Mouse (Mus musculus): ENCODE data around the gene Cdh13.
A peak's percentile ranks its signal among the peaks of the same experiment; 100 is the strongest.
"Not testable (repeated sequence)": the region's sequence is repeated elsewhere in the genome, so short reads cannot be mapped to it uniquely, and the experiment has no call there.

The Cdh13 gene

DNA sequence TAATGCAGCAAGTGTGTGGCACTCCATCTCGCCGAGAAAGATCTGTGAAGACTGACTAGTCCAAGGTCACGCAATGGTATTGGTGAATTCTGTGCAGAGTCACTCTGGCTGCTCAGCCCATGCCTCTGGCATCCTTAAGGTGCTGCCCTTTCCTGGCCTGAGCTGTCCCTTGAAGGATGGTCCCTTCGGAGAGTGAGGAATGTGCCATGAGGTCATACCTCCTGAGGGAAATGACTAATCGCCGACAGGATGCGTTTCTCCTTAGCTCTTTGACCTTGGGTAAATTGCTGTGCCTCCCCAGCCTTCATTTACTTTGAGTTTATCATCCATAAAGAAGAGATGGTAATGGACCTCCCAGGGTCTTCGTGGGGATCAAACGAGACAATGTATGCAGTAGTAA lies 395.8 kb downstream of the Cdh13 start:
- no peak for DNase-seq (ENCODE audit: low spot score in 2 of 2)

DNA sequence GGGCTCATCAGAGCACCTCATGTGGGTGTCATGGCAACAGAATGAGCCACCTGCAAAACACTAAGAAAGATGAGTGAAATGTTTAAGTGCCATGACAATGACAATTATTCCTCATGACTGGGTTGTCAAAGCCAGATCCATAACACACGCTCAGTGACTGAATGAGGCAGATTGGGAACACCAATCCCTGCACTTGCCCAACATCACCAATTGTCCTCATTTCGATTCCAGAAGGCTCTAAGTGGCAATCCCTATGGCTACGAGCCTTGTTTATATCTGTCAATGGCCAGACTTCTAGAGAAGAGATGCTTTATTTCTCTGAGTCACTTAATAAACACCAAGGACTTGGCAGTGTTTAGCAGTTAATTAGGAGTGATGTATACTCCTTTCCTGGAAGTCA lies 399.9 kb downstream of the Cdh13 start:
- DNase-seq (ENCODE audit: low spot score in 2 of 2), result no peak

DNA sequence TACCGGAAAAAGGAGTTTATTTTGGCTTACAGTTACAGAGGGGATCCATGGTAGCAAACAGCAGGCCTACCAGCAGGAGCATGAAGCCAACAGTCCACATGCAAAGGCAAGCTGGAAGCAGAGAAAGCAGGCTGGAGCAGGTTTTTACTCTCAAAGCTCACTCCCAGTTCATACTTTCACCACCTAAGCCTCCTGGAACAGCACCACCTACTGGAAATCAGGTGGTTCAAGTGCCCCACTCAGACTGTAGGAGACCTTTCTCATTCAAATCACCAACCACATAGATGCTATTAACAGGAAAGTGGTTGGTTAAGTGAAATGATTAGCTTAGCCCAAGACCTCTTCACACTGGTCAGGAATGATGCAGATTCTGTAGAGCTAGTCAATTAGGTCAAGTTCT lies 402.3 kb downstream of the Cdh13 start:
- no peak for DNase-seq (ENCODE audit: low spot score in 2 of 2)

DNA sequence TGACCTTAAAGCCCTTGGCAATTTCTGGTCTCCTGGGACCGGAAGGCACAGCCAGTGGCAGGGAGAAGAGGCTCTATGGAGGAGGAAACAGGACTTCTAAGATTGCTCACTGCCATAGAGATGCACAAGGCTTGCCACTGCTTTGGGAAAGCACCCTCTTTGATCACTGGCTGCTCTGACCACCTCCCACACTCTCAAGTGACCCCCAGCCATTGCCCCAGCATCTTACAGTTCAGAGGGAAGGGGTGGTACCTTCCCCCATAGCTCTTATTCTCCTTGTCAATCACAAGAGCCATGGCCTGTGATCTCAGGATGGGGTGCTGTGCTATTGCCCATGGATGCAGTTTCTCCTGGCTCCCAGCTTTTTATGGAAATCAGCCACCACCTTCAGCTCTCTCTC lies 406.3 kb downstream of the Cdh13 start:
- no peak for DNase-seq (ENCODE audit: low spot score in 2 of 2)

DNA sequence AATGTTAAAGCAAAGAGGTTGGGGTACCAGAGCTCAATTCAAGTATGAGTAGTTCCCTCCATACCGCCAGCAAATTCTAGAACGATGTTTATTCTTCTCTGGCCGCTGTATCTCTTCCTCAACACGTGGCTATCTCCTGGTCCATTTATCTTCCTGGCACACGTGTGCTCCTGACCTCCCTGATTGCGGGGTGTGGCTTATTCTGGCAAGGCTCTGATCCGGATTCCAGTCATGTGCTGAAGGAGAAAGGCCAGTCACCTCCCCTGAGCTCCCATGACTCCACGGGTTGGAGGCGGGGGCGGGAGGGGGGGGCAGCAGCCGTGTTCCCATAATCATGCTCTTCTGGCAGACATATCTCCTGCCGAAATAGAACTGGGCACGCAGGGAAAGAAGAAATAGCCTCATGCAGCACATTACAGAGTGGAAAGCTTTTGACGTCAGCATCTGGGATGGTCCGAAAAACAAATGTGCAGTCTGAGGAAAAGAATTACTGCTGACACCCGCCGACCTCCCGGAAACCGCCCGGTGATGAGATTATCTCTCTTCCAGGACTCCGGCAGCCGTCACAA lies 417.9 kb downstream of the Cdh13 start:
- DNase-seq (ENCODE audit: low spot score in 2 of 2), result no peak

DNA sequence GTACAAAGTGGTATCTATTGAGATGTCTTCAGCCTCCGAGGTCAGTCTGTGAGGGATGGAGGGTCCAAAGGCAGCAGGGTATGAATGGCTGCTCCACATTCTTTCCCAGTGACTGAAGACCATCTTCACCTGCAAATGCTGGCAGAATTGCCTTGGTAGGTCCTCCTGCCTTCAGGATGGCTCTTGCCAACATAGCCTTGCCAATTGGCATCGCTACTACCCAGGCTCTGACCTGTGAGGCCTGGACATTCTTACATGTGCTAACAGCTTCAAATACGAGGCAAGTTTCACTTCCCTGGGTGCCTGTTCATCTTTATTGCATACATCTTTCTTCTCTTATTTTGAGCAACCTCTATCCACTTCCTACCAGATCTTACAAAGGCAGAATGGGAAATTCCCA lies 425.8 kb downstream of the Cdh13 start:
- no peak for DNase-seq (ENCODE audit: low spot score in 2 of 2)

DNA sequence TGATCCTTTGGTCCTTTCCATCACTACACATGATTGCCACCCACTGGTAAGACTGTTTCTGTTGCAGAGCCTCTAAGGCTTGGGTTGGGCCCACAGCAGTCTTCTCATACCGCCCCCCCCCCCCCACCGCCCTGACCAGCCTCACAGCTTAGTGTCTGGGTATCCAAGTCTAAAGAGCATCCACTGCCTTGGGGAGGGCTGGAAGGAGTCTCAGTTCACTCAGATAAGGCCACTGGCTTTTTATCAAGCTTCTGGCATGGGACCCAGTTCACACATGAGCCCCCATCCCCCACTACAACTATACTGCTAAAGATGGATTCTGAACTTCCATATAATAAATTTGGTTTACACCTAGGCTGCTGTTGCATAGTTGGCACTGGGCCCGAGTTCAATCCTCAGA lies 428.1 kb downstream of the Cdh13 start:
- DNase-seq (ENCODE audit: low spot score in 2 of 2), result no peak

DNA sequence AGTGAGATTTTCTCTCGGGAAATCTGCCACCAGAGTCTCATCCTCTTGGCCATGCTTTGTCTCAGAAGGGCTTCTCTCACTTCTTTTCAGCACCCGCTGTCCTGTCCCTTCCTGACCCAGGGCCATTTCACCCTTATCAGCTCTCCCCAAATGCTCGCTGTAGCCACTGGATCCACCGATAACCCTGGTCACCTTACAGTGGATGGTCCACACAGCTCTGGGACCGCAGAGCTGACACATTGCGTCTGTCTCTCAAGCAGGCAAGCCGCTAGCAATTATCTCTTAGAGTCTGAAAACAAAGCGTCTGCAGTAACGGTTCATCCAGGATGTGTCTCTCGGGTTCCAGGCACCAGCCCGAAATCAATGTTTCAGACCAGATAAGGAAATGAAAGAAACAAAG lies 429.6 kb downstream of the Cdh13 start:
- DNase-seq (ENCODE audit: low spot score in 2 of 2), result no peak

DNA sequence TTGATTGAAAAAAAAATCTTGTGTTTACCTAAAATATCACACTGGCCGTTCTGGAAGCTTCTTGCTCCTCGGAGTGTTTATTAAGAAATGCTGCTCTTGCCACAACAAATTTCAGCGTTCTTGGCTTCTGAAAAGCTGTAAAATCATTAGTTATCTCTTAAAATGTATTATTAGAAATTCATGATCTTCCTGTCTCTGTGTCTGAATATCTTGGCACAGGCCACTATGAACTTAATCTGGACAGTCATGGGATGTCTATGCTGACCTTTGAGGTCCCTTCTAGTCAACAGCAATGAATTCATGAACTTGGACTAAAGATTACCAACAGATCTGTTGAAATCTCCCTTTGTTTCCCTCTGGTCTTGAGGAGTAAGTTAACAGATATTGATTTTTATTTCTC lies 430.1 kb downstream of the Cdh13 start:
- no peak for DNase-seq (ENCODE audit: low spot score in 2 of 2)

DNA sequence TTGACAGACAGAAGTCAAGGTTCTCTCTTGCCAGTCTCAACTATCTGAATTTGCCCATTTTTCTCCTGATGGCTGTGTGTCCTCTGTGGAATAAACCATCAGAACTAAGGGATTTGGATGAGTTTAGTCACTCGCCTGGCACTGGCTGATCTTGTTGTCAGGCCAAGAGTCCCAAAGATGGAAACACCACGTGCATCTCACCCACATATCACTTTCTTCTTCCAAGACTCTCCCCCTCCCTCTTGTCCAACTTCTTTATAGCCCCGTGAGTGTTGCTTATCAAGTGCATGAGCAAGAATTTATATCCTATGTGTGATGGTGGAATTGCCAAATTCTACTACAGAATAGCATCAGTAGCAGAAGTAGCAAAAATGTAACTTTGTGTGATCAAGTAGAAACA lies 439.4 kb downstream of the Cdh13 start:
- DNase-seq (ENCODE audit: low spot score in 2 of 2), result peak; percentile 19 to 42

DNA sequence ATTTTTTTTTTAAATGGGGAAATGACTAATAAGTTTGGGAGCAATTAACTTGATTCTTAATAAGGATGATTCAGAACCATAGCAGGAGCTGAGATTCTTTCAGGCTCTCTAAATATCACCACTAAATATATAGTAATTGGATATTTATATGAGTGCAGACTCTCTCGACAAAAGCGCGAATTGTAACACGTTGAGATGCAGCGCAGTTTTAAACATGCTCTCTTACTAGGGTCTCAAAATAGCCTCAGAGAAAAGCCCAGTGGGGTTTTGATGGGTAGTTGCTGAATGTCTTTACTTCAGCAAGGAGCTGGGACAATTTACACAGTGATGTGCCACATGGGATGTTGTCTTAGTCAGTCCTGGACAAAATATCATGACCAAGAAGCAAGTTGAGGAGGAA lies 442.1 kb downstream of the Cdh13 start:
- no peak for DNase-seq (ENCODE audit: low spot score in 2 of 2)

DNA sequence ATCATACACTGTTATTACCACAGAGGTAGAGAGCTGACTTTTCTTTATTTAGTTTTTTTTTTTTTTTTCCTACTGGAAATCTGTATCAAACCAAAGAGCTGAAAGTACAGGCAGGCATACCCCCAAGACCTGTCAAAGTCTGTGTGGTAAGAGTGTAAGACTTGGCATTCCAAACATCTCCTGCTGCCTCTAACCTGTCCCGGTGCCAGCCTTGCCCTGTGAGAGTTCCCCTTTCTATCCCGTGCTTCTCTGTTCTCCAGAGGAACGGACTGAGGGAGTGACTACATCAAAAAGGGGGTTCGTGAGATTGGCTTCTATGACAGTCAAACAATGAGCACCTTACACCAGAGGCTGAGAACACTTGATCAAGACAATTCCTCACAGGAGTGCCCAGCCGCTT lies 458.2 kb downstream of the Cdh13 start:
- no peak for DNase-seq (ENCODE audit: low spot score in 2 of 2)

DNA sequence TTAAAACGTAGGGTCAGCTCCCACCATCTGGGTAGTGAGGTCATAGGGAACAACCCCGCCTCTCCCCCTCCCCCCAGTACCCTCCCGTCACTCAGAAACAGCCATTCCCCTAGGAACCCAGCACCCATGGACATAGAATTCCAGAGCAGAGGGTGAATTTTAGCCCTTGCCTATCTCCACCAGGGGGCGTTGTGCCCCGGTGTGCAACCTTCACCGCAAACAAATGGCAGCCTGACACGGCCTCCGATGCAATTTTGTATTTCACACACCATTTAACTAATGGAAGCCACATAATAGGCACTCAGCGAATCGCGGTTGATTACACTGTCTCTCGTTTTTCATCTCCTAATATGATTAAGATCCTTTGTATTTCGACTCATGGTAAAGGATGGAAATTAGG lies 461.5 kb downstream of the Cdh13 start:
- DNase-seq (ENCODE audit: low spot score in 2 of 2), result no peak

DNA sequence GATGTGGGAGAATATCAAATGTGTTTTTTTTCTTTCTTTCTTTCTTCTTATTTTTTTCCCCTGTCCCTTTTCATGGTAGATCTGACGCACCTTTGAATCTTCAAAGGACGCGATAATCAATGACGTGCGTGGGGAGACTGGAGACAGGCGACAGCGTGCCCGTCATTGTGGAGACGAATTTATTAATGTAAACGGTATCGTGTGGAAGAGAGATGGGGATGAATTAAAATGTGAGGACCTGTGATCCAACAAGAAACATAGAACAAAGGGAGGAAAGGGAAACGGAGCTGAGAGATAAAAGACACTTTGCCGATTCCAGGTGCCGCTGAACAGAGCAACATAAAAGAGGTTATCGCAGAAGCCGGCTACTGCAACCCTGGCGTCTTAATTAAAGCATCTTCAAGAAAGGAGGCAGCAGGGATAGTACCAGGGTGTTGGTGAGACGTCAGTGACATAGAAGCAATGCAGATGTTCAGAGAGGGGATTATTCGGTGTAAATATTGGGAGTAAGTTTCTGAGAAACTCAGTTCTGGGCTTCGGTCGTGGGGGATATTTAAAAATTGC lies 464.6 kb downstream of the Cdh13 start:
- no peak for DNase-seq (ENCODE audit: low spot score in 2 of 2)

DNA sequence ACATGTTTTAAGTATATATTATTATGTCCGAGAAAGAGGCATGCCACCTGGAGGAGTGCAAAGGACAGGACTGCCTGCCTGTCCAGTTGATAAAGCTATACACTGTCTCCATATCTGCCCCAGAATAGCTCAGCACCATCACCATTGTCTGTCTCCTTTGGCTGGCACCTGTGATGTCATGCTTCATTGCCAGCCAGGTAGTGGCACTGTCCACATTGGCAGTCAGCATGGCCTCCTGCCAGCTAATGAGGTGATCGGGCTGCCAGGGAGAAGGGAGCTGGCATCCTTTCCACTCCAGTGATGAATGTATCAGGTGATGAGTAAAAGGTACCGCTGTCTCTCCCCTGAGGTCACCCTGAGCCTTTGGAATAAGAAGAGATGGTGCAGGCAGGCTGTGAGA lies 465.7 kb downstream of the Cdh13 start:
- no peak for DNase-seq (ENCODE audit: low spot score in 2 of 2)

DNA sequence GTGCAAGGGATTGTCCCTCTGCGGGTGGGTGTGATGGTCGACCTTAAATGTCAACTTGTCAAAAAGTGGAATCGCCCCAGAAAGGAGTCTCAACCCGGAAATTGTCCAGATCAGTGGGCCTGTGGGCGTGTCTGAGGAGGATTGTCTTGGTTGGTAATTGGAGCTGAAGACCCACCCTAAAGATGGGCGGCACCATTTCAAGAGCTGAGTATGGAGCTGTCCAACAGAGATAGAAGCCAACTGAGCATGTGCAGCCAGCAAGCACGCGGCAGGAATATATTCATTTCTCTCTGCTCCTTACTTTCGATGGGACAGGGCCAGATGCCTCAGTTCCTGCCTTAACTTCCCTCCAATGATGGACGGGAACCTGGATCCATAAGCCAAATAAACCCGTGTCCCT lies 466.3 kb downstream of the Cdh13 start:
- no peak for DNase-seq (ENCODE audit: low spot score in 2 of 2)

DNA sequence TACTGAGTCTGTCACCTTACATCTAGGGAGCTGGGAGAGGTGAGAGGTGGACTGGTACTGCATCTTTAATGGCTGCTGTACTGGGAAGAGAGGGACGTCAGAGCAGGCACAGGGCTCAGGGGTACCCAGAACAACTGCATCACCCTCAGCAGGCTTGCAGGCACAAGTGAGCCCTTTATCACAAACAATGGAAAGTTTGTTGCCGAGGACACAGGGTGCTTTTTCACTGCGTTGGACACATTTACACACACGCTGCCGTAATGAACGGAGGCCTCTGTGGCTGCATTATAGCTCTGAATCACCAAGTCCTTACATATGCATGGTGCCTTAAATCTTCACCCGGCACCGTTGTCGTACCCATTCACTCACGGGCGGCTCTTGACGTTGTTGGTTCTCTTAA lies 470.2 kb downstream of the Cdh13 start:
- no peak for DNase-seq (ENCODE audit: low spot score in 2 of 2)

DNA sequence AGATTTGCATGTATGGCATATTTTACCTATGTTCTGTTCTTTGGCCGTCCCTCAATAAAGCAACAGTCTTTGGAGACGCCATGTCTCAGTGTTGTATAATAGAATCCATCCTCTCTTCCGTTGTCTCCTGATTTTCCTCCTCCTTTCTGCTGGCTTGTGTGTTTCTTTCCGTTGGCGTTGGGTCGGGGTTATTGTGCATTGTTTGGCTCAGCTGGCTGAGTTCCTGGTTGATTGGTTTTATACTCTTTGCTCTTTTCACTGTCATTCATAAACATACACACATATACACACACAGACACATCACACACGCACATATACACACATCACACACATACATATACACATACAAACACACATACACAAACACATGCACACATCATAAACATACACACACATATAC lies 470.6 kb downstream of the Cdh13 start:
- no peak for DNase-seq (ENCODE audit: low spot score in 2 of 2)

DNA sequence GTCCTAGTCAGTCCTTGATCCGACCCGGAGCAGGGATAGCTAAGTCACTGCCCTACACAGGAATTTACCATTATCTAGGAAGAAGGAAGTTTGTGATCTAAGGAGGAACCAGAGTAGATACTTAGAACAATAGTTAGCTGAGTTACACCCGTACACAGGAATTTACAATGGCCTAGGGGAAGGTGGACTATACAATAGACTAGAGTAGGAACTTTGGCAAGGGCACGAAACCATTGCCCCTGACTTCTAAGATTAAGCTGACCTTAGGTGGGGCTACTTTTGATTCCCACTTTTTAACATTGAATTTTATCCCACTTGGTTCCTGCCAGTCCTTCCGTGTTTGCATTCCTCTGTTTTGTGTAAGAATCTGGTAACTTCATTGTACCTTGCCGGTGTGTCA lies 494.0 kb downstream of the Cdh13 start:
- DNase-seq (ENCODE audit: low spot score in 2 of 2), result not testable (repeated sequence)

DNA sequence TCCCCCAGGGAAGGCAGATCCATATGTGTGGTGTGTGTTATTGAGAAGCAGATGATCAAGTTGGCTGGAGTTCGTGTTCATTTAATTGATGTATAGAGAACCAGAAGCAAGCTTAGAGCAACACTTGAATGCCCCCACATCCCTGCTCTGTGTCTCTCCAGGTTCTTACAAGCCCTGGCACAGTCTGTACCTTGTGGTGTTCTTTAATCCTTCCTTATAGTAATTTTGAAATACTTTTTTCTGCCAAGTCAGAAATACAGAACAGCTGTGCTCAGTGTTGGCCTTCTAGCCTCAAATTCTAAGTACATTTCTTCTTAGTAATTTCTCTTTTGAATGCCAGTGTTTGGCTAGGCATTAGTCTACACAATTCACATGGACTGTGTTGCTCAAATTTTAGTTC lies 494.8 kb downstream of the Cdh13 start:
- DNase-seq (ENCODE audit: low spot score in 2 of 2), result no peak

DNA sequence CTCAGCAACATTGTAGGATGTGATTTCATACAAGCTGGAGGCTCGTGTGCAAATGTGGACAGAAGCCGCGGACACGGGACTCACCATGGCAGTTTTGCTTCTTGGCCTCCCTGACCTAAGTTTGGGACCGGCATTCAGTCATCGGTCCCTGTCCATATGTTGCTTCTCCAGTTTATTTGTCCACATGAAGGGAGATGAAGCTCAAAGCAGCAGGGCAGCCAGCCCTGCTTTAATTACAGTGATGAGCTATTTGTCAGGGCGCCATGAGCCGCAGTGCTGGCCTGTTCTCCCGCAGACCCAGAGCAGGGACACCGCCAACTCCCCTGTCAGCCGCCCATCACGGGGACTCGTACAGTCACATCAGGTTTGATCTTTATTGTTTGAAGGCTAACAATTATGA lies 502.1 kb downstream of the Cdh13 start:
- DNase-seq (ENCODE audit: low spot score in 2 of 2), result no peak

DNA sequence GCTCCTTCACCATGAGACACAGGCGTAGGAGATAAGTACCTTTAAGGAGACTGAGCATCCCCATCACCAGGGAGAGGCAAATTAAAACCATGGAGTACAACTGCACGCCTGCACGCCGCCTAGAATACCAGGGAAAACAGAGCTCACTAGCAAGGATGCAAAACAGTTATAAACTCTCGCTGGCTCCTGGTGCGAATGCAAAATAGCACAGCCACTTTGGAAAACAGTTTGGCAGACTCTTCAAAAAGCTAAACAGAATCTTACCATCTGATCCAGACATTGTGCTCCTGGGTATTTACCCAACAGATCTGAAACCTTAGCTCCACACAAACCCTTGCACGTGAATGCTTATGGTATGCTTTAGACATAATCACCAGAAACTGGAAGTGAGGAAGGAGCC lies 506.1 kb downstream of the Cdh13 start:
- DNase-seq (ENCODE audit: low spot score in 2 of 2), result peak; percentile 13 to 14

DNA sequence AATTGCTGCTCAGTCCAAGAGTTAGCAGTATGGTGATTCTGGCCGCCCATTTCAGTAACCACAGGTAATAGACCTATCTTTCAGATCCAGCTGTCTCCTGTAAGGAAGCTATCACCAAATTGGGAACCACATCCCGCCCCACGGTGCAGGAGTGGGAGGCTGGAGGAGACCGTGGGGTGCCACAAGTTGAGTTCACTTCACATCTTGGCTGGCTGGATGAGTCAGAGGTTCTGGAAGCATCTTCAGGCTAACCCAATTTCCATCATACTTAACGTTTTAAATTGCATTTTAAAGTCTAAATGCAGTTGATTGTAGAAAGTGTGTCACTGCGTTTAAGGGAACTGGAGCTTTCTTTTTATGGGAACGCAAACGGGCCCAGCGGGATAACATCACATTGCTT lies 511.4 kb downstream of the Cdh13 start:
- peak; percentile 27 to 37 for DNase-seq (ENCODE audit: low spot score in 2 of 2)

DNA sequence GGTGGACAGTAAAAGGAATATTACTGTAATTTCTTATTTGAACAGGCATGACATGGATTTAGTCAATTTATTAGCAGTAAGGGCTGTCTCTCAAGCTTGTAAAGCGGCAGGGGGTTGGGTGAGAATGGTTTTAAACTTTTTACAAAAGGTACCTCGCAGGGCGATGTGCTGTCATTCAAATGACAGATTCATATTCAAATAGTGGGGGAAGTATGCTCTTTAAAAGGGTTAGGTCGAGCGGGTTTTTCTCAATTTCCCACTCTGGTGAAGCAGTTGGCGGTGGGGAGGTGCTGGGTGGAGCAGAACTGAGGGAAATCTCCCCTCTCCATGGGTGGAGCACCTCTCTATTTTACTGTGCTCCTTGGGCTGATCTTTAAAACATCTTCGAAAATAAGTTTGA lies 513.0 kb downstream of the Cdh13 start:
- DNase-seq (ENCODE audit: low spot score in 2 of 2), result no peak

Measured in frontal cortex, postnatal 14 days (tissue).